Mouse (Mus musculus) E14TG2a.4 (cell line): Measurements from ENCODE around the gene Ccsap.

Experiments used
- CTCF ChIP-seq: conservative IDR thresholded peaks from 2 replicates; pipeline ENCODE4 v1.5.1; 2014; ENCODE audit warnings: low read length
- NANOG ChIP-seq: IDR thresholded peaks from 2 replicates; pipeline ENCODE4 v1.6.1; 2014; ENCODE audit warnings: borderline replicate concordance, low read length, mixed read lengths

DNA sequence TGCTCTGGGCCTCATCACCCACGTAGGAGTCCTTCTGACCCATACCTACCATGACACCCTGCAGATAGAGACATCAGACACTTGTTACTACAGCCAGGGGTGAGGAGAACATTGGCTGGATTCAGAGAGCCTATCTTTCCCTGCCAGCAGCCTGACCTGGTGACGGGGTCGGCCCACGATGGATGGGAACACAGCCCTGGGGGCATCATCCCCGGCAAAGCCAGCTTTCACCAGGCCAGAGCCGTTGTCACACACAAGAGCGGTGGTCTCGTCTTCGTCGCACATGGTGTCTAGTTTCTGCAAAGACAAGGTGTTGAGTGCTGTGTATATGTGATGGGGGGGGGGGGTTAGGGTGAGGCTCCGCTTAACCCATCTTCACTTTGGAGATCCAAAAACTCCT, 33.4 kb upstream of the Ccsap start:
- TF ChIP-seq CTCF (no peak), NANOG (no peak)
